In genomic region chr2:58614851-58615250, GRCm38 (mm10) we compare ENCODE assay signal across 17 mouse cellular contexts. TPM values are rescaled to one million over a fixed set of nuclear protein-coding genes. Genes with fewer than 3 reads are reported as not detected.
DNase-seq lines count a peak whose midpoint lies in the region; ATAC-seq and TF ChIP-seq lines count a peak whose summit lies in the region.
"Had no signal": no experiment of that assay in that cellular context is flagged by ENCODE, and none has a peak within 500 bp of the region (broad histone marks: within the 10 kb centered on the region; RNA-seq: fewer than 3 reads in every experiment).

No protein-coding gene starts in this region.

- peak; percentile 74 for DNase-seq in heart, adult 11 months
- no peak for DNase-seq in layer of hippocampus, adult 2 months (ENCODE audit: low spot score in 2 of 2)
- DNase-seq in layer of hippocampus, postnatal 10 days (ENCODE audit: low spot score in 2 of 2) = no peak
- DNase-seq in 3134 (ENCODE audit: extremely low read depth, insufficient read length, low spot score) (peak; percentile 3), R1 (ENCODE audit: low read depth, low spot score) (peak; percentile 8)
- no peak for DNase-seq in embryonic facial prominence, embryonic 10.5 days (ENCODE audit: low spot score)
- DNase-seq: adrenal gland, postnatal 14 days; cerebellum, adult 8-10 months; gastrocnemius, postnatal 36 days; layer of hippocampus, postnatal 36 days; liver, embryonic 13.5 days; midbrain, embryonic 14.5 days had no signal

- no peak overlapping the region for H3K9ac ChIP-seq in heart, embryonic 12.5 days
- H3K9ac ChIP-seq: hindbrain, embryonic 15.5 days; liver, embryonic 13.5 days had no signal

- no peaks in the 10 kb centered on the region for H3K9me3 ChIP-seq in heart, embryonic 12.5 days (replicated peaks)
- H3K9me3 ChIP-seq in embryonic facial prominence, embryonic 10.5 days = no peaks in the 10 kb centered on the region
- H3K9me3 ChIP-seq: hindbrain, embryonic 15.5 days; liver, embryonic 13.5 days had no signal

- H3K4me2 ChIP-seq in heart, embryonic 12.5 days = no peak overlapping the region
- H3K4me2 ChIP-seq: hindbrain, embryonic 15.5 days; liver, embryonic 13.5 days had no signal

- TF ChIP-seq CTCF in layer of hippocampus, adult 2 months (conservative IDR thresholded peaks at IDR 0.05) = peak; percentile 28

- H3K4me1 ChIP-seq in heart, embryonic 12.5 days (replicated peaks) = no peaks in the 10 kb centered on the region
- H3K4me1 ChIP-seq in embryonic facial prominence, embryonic 10.5 days = no peaks in the 10 kb centered on the region
- H3K4me1 ChIP-seq: hindbrain, embryonic 15.5 days; liver, embryonic 13.5 days had no signal

- no peaks in the 10 kb centered on the region for H3K27me3 ChIP-seq in heart, embryonic 12.5 days (replicated peaks)
- no peaks in the 10 kb centered on the region for H3K27me3 ChIP-seq in embryonic facial prominence, embryonic 10.5 days (replicated peaks; ENCODE audit: low read depth, poor library complexity, severe bottlenecking)
- H3K27me3 ChIP-seq: hindbrain, embryonic 15.5 days; liver, embryonic 13.5 days had no signal

- WGBS in heart, embryonic 12.5 days = 94% methylated on average over 8 of the region's 8 CpGs
- WGBS in embryonic facial prominence, embryonic 10.5 days = 96% methylated on average over 8 of the region's 8 CpGs

- no peak overlapping the region for H3K27ac ChIP-seq in heart, embryonic 12.5 days (ENCODE audit: poor library complexity, severe bottlenecking)
- H3K27ac ChIP-seq in layer of hippocampus, adult 2 months = peak overlapping the region; percentile 69; the same call in 1 of the 2 replicates
- H3K27ac ChIP-seq in embryonic facial prominence, embryonic 10.5 days (replicated peaks) = no peak overlapping the region
- H3K27ac ChIP-seq: hindbrain, embryonic 15.5 days; kidney, postnatal 0 days; liver, embryonic 13.5 days had no signal

- no peak for ATAC-seq in heart, embryonic 12.5 days (ENCODE audit: insufficient number of reproducible peaks, low FRiP score)

- no peak overlapping the region for H3K4me3 ChIP-seq in heart, embryonic 12.5 days
- H3K4me3 ChIP-seq in layer of hippocampus, adult 2 months = no peak overlapping the region
- H3K4me3 ChIP-seq in embryonic facial prominence, embryonic 10.5 days = no peak overlapping the region
- H3K4me3 ChIP-seq: hindbrain, embryonic 15.5 days; liver, embryonic 13.5 days had no signal

- no peaks in the 10 kb centered on the region for H3K36me3 ChIP-seq in heart, embryonic 12.5 days
- H3K36me3 ChIP-seq in embryonic facial prominence, embryonic 10.5 days (replicated peaks) = no peaks in the 10 kb centered on the region
- H3K36me3 ChIP-seq: hindbrain, embryonic 15.5 days; liver, embryonic 13.5 days had no signal

RNA-seq across cellular contexts. Expression of gene Upp2, which starts 47.8 kb away (rescaled TPM):
- 7.0 and 8.0 TPM in 2 replicates for polyA plus RNA-seq in heart, embryonic 12.5 days (2016; fragmentation: Nextera tagmentation; extraction: Ambion mirVana)
- 10 to 100 TPM; 32.7 to 38.5 TPM for total RNA-seq in layer of hippocampus, adult 2 months (2021)
- total RNA-seq in layer of hippocampus, postnatal 10 days (2021) = 10 to 100 TPM; 15.0 to 18.2 TPM
- 4.6 and 6.3 TPM in 2 replicates for polyA plus RNA-seq in embryonic facial prominence, embryonic 10.5 days (2016; fragmentation: Nextera tagmentation; extraction: Ambion mirVana)
- total RNA-seq: hematopoietic stem cell, adult 5-6 weeks; MEL had no signal

RNA-seq across cellular contexts. Expression of gene Acvr1, which starts 47.9 kb away (rescaled TPM):
- polyA plus RNA-seq in heart, embryonic 12.5 days (2016; fragmentation: Nextera tagmentation; extraction: Ambion mirVana) = 11.6 and 12.0 TPM in 2 replicates
- total RNA-seq in layer of hippocampus, adult 2 months (2021) = 10 to 100 TPM; 46.0 to 48.2 TPM
- 10 to 100 TPM; 50.1 to 52.9 TPM for total RNA-seq in layer of hippocampus, postnatal 10 days (2021)
- 3.7 and 4.3 TPM in 2 replicates for polyA plus RNA-seq in embryonic facial prominence, embryonic 10.5 days (2016; fragmentation: Nextera tagmentation; extraction: Ambion mirVana)
- total RNA-seq: MEL had no signal

Comparison
In these comparisons a context has a peak if more than half of its experiments do, and no peak if none do; other contexts are left out.
1. DNase-seq: peak in heart, adult 11 months (single experiment), 3134 (single experiment) and R1 (single experiment); none in layer of hippocampus, adult 2 months (0 of 2), layer of hippocampus, postnatal 10 days (0 of 2) and embryonic facial prominence, embryonic 10.5 days (single experiment).